Mouse (Mus musculus): ENCODE data around the gene Degs1.

Degs1 gene

DNA sequence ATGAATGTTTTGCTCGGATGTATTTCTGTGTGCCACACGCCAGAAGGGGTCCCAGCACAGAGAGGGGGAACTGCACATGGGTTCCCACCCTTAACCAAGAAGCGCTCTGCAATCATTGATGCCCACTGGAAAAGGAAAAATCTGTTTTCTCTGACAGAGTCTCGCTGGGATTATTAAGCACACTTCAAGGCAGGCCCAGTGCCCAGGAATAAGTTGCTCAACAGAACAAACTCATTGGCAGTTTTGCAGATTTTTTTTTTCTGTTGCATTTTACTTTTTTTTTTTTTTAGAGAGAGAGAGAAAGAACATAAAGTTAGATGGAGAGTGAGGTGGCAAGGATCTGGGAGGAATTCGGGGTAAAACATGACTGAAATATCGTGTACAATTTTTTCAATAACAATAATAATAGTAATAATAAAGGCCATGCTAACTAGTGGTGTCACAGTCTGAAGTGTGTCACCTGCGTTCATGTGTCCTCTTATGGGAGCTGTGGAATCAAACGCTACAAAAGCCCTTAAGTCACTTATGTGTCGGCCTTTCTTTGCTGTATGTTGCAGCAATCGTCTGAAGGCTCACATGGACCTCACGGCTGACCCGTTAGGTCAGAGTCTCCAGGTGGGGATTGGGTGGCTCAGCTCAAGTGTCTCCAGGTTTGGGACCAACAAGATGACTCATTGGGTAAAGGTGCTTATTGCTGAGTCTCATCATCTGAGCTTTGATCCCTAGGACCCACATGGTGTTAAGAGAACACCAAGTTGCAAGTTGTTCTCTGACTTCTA lies 28.7 kb downstream of the Degs1 start:
- no peak for TF ChIP-seq GATA4 (IDR thresholded peaks at IDR 0.05; ENCODE audit: insufficient replicate concordance, low read length)

DNA sequence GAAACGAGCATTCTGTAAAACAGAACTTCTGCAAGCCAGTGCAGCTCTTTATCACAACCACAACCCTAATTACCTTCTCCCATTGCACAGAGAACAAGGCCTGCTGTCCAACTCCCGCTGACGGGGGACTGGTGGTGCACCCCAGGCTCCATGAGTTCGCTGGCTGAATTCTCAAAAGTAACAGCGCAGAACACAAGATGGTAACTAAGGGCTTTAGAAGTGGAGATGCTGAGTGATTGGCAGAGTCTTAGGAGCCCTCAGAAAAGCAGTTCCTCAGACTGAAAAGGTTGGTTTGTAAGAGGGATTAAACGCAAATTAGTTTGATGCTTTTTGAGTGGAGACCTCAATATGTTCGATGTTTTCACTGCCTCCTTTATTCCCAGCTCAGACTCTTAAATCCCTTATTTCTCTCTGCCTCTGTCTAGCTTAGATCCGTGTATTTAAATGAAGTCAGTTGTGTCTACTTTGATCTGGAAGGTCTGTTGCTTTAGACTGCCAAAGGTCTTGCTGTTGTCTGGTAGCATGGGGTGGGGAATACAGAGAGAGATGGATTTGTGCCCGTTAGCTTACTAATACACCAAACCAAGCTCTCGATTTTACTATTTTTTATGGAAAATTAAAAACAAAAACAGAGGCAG lies 30.0 kb downstream of the Degs1 start:
- TF ChIP-seq GATA4 (IDR thresholded peaks at IDR 0.05; ENCODE audit: insufficient replicate concordance, low read length): no peak

GRCm38 (mm10) chr1:182250734-182251133 lies 31.9 kb downstream of the Degs1 start:
- TF ChIP-seq GATA4 (IDR thresholded peaks at IDR 0.05; ENCODE audit: insufficient replicate concordance, low read length): no peak

DNA sequence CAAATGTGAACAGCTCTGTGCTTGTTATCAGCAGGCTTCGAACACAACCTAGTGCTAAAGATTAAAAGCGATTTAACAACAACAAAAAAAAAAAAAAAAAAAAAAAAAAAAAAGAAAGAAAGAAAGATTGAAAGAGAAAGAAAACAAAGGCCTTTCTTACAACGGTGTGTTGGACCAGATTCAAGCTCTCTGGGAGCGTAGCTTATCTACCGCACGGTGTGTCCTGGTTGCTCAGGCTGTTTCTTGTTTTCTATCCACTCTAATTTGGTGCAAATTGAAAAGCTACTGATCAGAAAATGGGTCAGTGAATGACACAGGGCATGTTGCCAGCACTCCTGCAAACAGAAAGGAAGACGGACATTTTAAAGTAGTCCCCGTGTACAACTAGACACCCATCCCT lies 33.3 kb downstream of the Degs1 start:
- TF ChIP-seq GATA4 (IDR thresholded peaks at IDR 0.05; ENCODE audit: insufficient replicate concordance, low read length): no peak

DNA sequence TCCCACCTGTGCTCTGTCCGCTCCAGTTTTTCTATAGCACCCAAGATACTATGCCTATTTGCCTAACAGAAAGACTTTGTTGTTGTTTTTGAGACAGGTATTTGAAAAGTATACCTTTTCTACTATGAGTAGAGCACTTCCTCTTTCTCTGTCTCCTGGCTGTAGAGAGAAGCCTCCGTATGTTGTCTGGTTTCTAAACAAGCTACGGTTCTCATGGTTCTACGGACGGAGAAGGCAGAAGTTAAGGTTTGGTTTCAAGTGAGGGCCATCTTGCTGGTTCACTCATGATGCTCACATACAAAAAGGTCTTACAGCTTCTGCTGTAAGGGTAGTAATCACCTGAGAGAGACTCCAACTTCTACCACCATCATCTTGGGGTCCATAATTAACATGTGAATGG lies 37.6 kb downstream of the Degs1 start:
- no peak for TF ChIP-seq GATA4 (IDR thresholded peaks at IDR 0.05; ENCODE audit: insufficient replicate concordance, low read length)

- peak; percentile 48; the same call in 1 of the 2 replicates for TF ChIP-seq GATA4 (IDR thresholded peaks at IDR 0.05; ENCODE audit: insufficient replicate concordance, low read length)
Measured at GRCm38 (mm10) chr1:182238056-182238703, 44.4 kb downstream of the Degs1 start.

DNA sequence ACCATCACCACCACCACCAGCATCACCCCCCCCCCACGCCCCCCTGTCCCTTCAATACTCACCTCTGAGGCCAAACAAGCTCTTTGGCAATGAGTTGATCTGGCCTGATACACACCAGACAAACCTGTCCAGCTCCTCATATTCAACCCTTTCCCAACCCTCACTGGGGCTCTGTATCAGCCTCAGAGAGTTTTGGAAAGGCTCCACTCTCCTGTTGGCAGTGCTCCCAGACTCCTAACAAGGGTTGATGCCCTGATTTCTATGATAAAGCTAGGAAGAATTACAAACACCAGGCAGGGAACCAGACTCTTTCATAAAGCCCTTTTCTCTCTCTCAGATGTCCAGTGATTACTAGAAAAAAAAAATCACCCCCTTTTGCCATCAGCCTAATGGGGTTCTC lies 45.2 kb downstream of the Degs1 start:
- TF ChIP-seq GATA4 (IDR thresholded peaks at IDR 0.05; ENCODE audit: insufficient replicate concordance, low read length): peak; percentile 80

DNA sequence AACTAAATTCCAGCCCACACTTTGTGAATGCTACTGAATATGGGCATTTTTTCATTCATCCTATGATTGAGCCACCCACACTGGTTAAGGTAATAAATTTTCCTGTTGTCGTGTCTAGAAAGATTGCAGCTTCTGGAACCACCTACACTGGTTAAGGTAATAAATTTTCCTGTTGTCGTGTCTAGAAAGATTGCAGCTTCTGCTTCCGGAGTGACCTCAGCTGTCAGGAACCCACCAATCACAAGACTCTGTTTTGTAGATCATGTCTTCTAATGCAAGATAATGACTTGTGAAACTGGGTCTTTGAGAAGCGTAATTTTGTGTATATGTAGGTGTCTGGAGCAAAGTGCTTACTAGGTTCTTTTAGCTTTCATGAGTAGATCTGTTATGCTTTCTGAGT lies 47.4 kb downstream of the Degs1 start:
- no peak for TF ChIP-seq GATA4 (IDR thresholded peaks at IDR 0.05; ENCODE audit: insufficient replicate concordance, low read length)

GRCm38 (mm10) chr1:182229381-182229780 lies 53.2 kb downstream of the Degs1 start:
- no peak for TF ChIP-seq GATA4 (IDR thresholded peaks at IDR 0.05; ENCODE audit: insufficient replicate concordance, low read length)

DNA sequence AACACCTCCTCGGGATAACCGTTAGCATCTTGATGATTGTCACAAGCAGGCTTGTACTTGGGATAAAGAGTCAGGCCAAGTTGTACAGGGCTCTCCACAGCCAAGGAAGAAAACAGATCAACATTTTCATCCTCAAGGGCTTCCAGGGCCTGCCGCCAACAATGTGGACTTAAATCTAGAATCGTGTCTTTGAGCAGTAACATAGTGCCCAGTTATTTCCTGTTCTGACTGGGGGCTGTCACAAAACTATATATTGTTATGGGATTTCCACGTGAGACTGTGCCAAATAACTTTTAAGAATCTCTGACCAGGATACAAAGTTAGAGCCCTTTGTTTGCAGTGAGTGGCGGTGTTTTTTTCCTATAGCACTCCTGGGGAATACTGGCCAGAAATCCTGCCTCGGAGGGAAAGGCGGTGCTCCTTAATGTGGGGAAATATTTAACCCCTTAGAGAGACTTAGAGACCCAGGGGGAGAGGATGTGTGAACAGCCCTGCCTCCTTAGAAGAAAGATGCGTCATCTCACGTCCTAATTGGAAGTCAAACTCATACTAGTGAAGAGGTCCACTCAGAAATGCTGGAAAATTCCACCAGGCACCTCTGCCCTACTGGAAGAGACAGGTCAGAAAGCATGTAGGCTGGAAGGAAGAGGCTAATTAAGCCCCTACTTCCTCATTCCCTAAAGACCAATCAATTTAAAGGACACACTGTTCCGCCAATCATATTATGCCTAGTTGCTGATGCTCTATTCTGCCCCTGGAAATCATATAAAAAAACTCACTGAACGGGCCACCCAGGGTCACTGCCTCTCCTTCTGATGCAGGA lies 55.3 kb downstream of the Degs1 start:
- TF ChIP-seq GATA4 (IDR thresholded peaks at IDR 0.05; ENCODE audit: insufficient replicate concordance, low read length): no peak

DNA sequence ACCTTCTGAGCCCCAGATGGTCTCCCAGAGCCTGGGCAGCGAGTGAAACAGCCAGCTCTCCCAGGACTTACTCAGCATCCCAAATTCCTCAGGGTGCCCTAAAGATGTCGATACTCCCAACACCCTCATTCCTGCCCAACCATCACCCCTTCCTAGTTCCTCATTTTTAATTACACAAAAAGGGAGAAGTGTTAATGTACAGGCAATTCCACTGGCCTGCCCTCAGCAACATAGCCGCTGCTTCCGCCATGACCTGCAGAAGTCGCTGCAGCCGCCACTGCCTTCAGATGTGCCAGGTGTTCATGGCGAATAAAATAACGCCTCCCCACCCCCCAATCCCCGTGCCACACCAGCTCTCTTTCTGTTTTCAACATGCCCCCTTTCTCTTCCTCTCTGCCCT lies 56.3 kb downstream of the Degs1 start:
- TF ChIP-seq GATA4 (IDR thresholded peaks at IDR 0.05; ENCODE audit: insufficient replicate concordance, low read length): no peak

All from liver, adult (tissue).